Comparison of ENCODE assay signal across 30 mouse cellular contexts in the genomic region with DNA sequence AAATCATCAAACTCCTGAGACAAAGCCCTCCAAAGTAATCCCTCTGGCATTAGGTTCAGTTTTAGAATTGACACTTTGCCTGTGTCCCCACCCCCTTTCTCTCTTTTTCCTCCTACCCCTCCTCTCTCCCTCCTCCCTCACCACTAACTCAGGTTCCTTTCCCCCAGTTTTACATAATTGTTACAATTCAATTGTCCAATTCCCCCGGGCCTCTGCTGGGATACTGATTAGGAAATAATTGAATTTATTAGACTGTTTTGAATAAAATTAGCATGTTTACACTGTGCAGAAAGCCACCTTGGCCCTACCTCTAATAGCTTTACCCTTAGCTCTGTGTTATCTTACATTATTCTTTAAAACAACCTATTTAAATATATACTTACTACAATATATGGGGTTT. TPM values are rescaled to one million over a fixed set of nuclear protein-coding genes. Genes with fewer than 3 reads are reported as not detected.
A peak's percentile ranks its signal among the peaks of the same experiment; 100 is the strongest.
DNase-seq lines count a peak whose midpoint lies in the region; ATAC-seq lines count a peak whose summit lies in the region.
"Had no signal": no experiment of that assay in that cellular context is flagged by ENCODE, and none has a peak within 500 bp of the region (broad histone marks: within the 10 kb centered on the region; RNA-seq: fewer than 3 reads in every experiment).

No protein-coding gene starts in this region.

- no peak overlapping the region for H3K9ac ChIP-seq in hindbrain, embryonic 11.5 days (ENCODE audit: low read depth, low read length)
- H3K9ac ChIP-seq in hindbrain, embryonic 16.5 days (ENCODE audit: low read depth, low read length), result no peak overlapping the region
- no peak overlapping the region for H3K9ac ChIP-seq in midbrain, embryonic 11.5 days (ENCODE audit: low read length)
- no peak overlapping the region for H3K9ac ChIP-seq in midbrain, embryonic 15.5 days
- H3K9ac ChIP-seq in hindbrain, embryonic 14.5 days, result no peak overlapping the region
- no peak overlapping the region for H3K9ac ChIP-seq in forebrain, embryonic 12.5 days
- H3K9ac ChIP-seq: embryonic facial prominence, embryonic 13.5 days; forebrain, embryonic 13.5 days; heart, embryonic 13.5 days had no signal

- no peaks in the 10 kb centered on the region for H3K9me3 ChIP-seq in hindbrain, embryonic 11.5 days (ENCODE audit: control insufficient read depth, low read length)
- no peaks in the 10 kb centered on the region for H3K9me3 ChIP-seq in hindbrain, embryonic 16.5 days (ENCODE audit: control insufficient read depth, low read length)
- H3K9me3 ChIP-seq in midbrain, embryonic 11.5 days (ENCODE audit: control insufficient read depth, low read length), result no peaks in the 10 kb centered on the region
- H3K9me3 ChIP-seq in midbrain, embryonic 15.5 days, result no peaks in the 10 kb centered on the region
- no peaks in the 10 kb centered on the region for H3K9me3 ChIP-seq in hindbrain, embryonic 14.5 days (ENCODE audit: control insufficient read depth, low read length)
- H3K9me3 ChIP-seq in forebrain, embryonic 12.5 days, result no peaks in the 10 kb centered on the region
- H3K9me3 ChIP-seq: embryonic facial prominence, embryonic 10.5 days; embryonic facial prominence, embryonic 13.5 days; forebrain, embryonic 13.5 days; G1E; heart, embryonic 10.5 days; heart, embryonic 13.5 days had no signal

- peak; percentile 36 for DNase-seq in hindbrain, embryonic 11.5 days (ENCODE audit: low spot score)
- DNase-seq in midbrain, embryonic 11.5 days (ENCODE audit: low spot score, missing footprints), result peak; percentile 79
- peak; percentile 89 for DNase-seq in MN1 (ENCODE audit: low spot score)
- no peak for DNase-seq in hindbrain, embryonic 14.5 days (ENCODE audit: low spot score)
- DNase-seq: adrenal gland, adult 2 months; adrenal gland, postnatal 36 days; B cell, adult 2 months; cerebellum, adult 11 months; cerebellum, adult 2 months; cerebellum, adult 9-11 months; cerebellum, postnatal 36 days; embryo, embryonic 11 days; gastrocnemius, postnatal 10 days; gastrocnemius, postnatal 36 days; heart, adult 2 months; heart, postnatal 14 days; heart, postnatal 4 days had no signal

- H3K4me3 ChIP-seq in hindbrain, embryonic 11.5 days (ENCODE audit: low read depth, low read length), result no peak overlapping the region
- no peak overlapping the region for H3K4me3 ChIP-seq in hindbrain, embryonic 16.5 days (ENCODE audit: low read length)
- H3K4me3 ChIP-seq in midbrain, embryonic 11.5 days (ENCODE audit: low read depth, low read length), result no peak overlapping the region
- H3K4me3 ChIP-seq in midbrain, embryonic 15.5 days, result no peak overlapping the region
- H3K4me3 ChIP-seq in hindbrain, embryonic 14.5 days (replicated peaks; ENCODE audit: low read length), result no peak overlapping the region
- H3K4me3 ChIP-seq in forebrain, embryonic 12.5 days (replicated peaks), result no peak overlapping the region
- H3K4me3 ChIP-seq: embryonic facial prominence, embryonic 10.5 days; embryonic facial prominence, embryonic 13.5 days; erythroblast, embryonic 14.5 days; forebrain, embryonic 13.5 days; heart, adult 2 months; heart, embryonic 10.5 days; heart, embryonic 13.5 days had no signal

- ATAC-seq in hindbrain, embryonic 11.5 days (ENCODE audit: low FRiP score), result no peak
- ATAC-seq in hindbrain, embryonic 16.5 days, result no peak
- ATAC-seq in midbrain, embryonic 11.5 days (ENCODE audit: low FRiP score), result no peak
- ATAC-seq in midbrain, embryonic 15.5 days (replicated peaks), result no peak
- no peak for ATAC-seq in hindbrain, embryonic 14.5 days (ENCODE audit: low FRiP score)
- ATAC-seq in forebrain, embryonic 12.5 days (ENCODE audit: low FRiP score), result no peak
- ATAC-seq: forebrain, embryonic 13.5 days; forebrain, embryonic 16.5 days; intestine, postnatal 0 days had no signal

- H3K27ac ChIP-seq in hindbrain, embryonic 11.5 days (ENCODE audit: low read depth, low read length), result no peak overlapping the region
- no peak overlapping the region for H3K27ac ChIP-seq in hindbrain, embryonic 16.5 days (ENCODE audit: low read depth, low read length)
- H3K27ac ChIP-seq in midbrain, embryonic 11.5 days (ENCODE audit: low read depth, low read length), result no peak overlapping the region
- no peak overlapping the region for H3K27ac ChIP-seq in midbrain, embryonic 15.5 days
- 0 out of 2 replicates have a peak overlapping the region, but pooled peaks have one; percentile 20 for H3K27ac ChIP-seq in hindbrain, embryonic 14.5 days
- H3K27ac ChIP-seq in forebrain, embryonic 12.5 days, result no peak overlapping the region
- H3K27ac ChIP-seq: embryonic facial prominence, embryonic 10.5 days; embryonic facial prominence, embryonic 13.5 days; forebrain, embryonic 13.5 days; heart, adult 2 months; heart, embryonic 10.5 days; heart, embryonic 13.5 days had no signal

- H3K4me1 ChIP-seq in hindbrain, embryonic 11.5 days (replicated peaks; ENCODE audit: control insufficient read depth, insufficient read depth, low read length), result no peaks in the 10 kb centered on the region; the same call in 1 of the 2 replicates
- H3K4me1 ChIP-seq in hindbrain, embryonic 16.5 days (ENCODE audit: control insufficient read depth, insufficient read depth, low read depth, low read length), result peaks cover 9% of the 10 kb centered on the region
- 0 out of 2 replicates have a peak, but pooled peaks cover 5% of the 10 kb centered on the region for H3K4me1 ChIP-seq in midbrain, embryonic 11.5 days (ENCODE audit: control insufficient read depth, insufficient read depth, low read length)
- H3K4me1 ChIP-seq in midbrain, embryonic 15.5 days, result peaks cover 24% of the 10 kb centered on the region
- peaks cover 18% of the 10 kb centered on the region for H3K4me1 ChIP-seq in hindbrain, embryonic 14.5 days (replicated peaks; ENCODE audit: control insufficient read depth, insufficient read depth, low read length)
- H3K4me1 ChIP-seq in forebrain, embryonic 12.5 days, result peaks cover 12% of the 10 kb centered on the region

- 84% methylated on average over 1 of the region's 1 CpGs for WGBS in hindbrain, embryonic 11.5 days
- 75% methylated on average over 1 of the region's 1 CpGs for WGBS in hindbrain, embryonic 16.5 days
- 79% methylated on average over 1 of the region's 1 CpGs for WGBS in midbrain, embryonic 11.5 days
- WGBS in midbrain, embryonic 15.5 days, result 70% methylated on average over 1 of the region's 1 CpGs
- WGBS in hindbrain, embryonic 14.5 days, result 69% methylated on average over 1 of the region's 1 CpGs
- 42% methylated on average over 1 of the region's 1 CpGs for WGBS in forebrain, embryonic 12.5 days

- no peaks in the 10 kb centered on the region for H3K36me3 ChIP-seq in hindbrain, embryonic 11.5 days (ENCODE audit: control insufficient read depth, insufficient read depth, low read length)
- H3K36me3 ChIP-seq in hindbrain, embryonic 16.5 days (ENCODE audit: control insufficient read depth, insufficient read depth, low read length), result peaks cover under 1% of the 10 kb centered on the region; the same call in 1 of the 2 replicates
- no peaks in the 10 kb centered on the region for H3K36me3 ChIP-seq in midbrain, embryonic 11.5 days (ENCODE audit: control insufficient read depth, insufficient read depth, low read length)
- peaks cover 3% of the 10 kb centered on the region; the same call in 1 of the 2 replicates for H3K36me3 ChIP-seq in midbrain, embryonic 15.5 days (replicated peaks)
- H3K36me3 ChIP-seq in hindbrain, embryonic 14.5 days (replicated peaks; ENCODE audit: control insufficient read depth, insufficient read depth), result peaks cover 7% of the 10 kb centered on the region
- H3K36me3 ChIP-seq in forebrain, embryonic 12.5 days (replicated peaks), result peaks cover 9% of the 10 kb centered on the region

- H3K27me3 ChIP-seq in hindbrain, embryonic 11.5 days (ENCODE audit: control insufficient read depth, insufficient read depth, low read length), result no peaks in the 10 kb centered on the region
- H3K27me3 ChIP-seq in hindbrain, embryonic 16.5 days (replicated peaks; ENCODE audit: control insufficient read depth, insufficient read depth, low read length), result no peaks in the 10 kb centered on the region
- H3K27me3 ChIP-seq in midbrain, embryonic 11.5 days (ENCODE audit: control insufficient read depth, insufficient read depth, low read length), result no peaks in the 10 kb centered on the region
- H3K27me3 ChIP-seq in midbrain, embryonic 15.5 days (replicated peaks), result no peaks in the 10 kb centered on the region
- no peaks in the 10 kb centered on the region for H3K27me3 ChIP-seq in hindbrain, embryonic 14.5 days (ENCODE audit: control insufficient read depth, insufficient read depth, low read length)
- peaks cover 4% of the 10 kb centered on the region; the same call in 1 of the 2 replicates for H3K27me3 ChIP-seq in forebrain, embryonic 12.5 days
- H3K27me3 ChIP-seq: CH12.LX; embryonic facial prominence, embryonic 13.5 days; forebrain, embryonic 13.5 days; heart, embryonic 13.5 days had no signal

- no peak overlapping the region for H3K4me2 ChIP-seq in hindbrain, embryonic 11.5 days (replicated peaks; ENCODE audit: low read depth, low read length)
- H3K4me2 ChIP-seq in hindbrain, embryonic 16.5 days (ENCODE audit: low read length), result no peak overlapping the region
- H3K4me2 ChIP-seq in midbrain, embryonic 11.5 days, result no peak overlapping the region
- no peak overlapping the region for H3K4me2 ChIP-seq in midbrain, embryonic 15.5 days
- H3K4me2 ChIP-seq in hindbrain, embryonic 14.5 days (replicated peaks), result no peak overlapping the region
- no peak overlapping the region for H3K4me2 ChIP-seq in forebrain, embryonic 12.5 days
- H3K4me2 ChIP-seq: embryonic facial prominence, embryonic 13.5 days; forebrain, embryonic 13.5 days; heart, embryonic 13.5 days had no signal

RNA-seq across cellular contexts. Expression of a gene that starts 5.1 kb away (rescaled TPM):
- polyA plus RNA-seq in hindbrain, embryonic 11.5 days (2014; fragmentation: Nextera tagmentation; extraction: Ambion mirVana), result 33.4 and 34.0 TPM in 2 replicates
- polyA plus RNA-seq in hindbrain, embryonic 16.5 days (2015; fragmentation: Nextera tagmentation; extraction: Ambion mirVana), result 38.1 and 41.2 TPM in 2 replicates
- polyA plus RNA-seq in midbrain, embryonic 11.5 days (2014; fragmentation: Nextera tagmentation; extraction: Ambion mirVana), result 35.4 and 39.4 TPM in 2 replicates
- 42.2 and 45.3 TPM in 2 replicates for polyA plus RNA-seq in midbrain, embryonic 15.5 days (2015; fragmentation: Nextera tagmentation; extraction: Ambion mirVana)
- polyA plus RNA-seq in hindbrain, embryonic 14.5 days (2014; fragmentation: Nextera tagmentation; extraction: Ambion mirVana), result 29.5 and 30.9 TPM in 2 replicates
- 43.2 and 45.6 TPM in 2 replicates for polyA plus RNA-seq in forebrain, embryonic 12.5 days (2016; fragmentation: Nextera tagmentation; extraction: Ambion mirVana)

RNA-seq across cellular contexts. Expression of a gene that starts 5.2 kb away (rescaled TPM):
- polyA plus RNA-seq in hindbrain, embryonic 11.5 days (2014; fragmentation: Nextera tagmentation; extraction: Ambion mirVana), result 253 TPM in 2 replicates
- 431 and 478 TPM in 2 replicates for polyA plus RNA-seq in hindbrain, embryonic 16.5 days (2015; fragmentation: Nextera tagmentation; extraction: Ambion mirVana)
- polyA plus RNA-seq in midbrain, embryonic 11.5 days (2014; fragmentation: Nextera tagmentation; extraction: Ambion mirVana), result 239 and 249 TPM in 2 replicates
- polyA plus RNA-seq in midbrain, embryonic 15.5 days (2015; fragmentation: Nextera tagmentation; extraction: Ambion mirVana), result 426 and 433 TPM in 2 replicates
- 441 and 514 TPM in 2 replicates for polyA plus RNA-seq in hindbrain, embryonic 14.5 days (2014; fragmentation: Nextera tagmentation; extraction: Ambion mirVana)
- 248 TPM in 2 replicates for polyA plus RNA-seq in forebrain, embryonic 12.5 days (2016; fragmentation: Nextera tagmentation; extraction: Ambion mirVana)

RNA-seq across cellular contexts. Expression of a gene that starts 49.8 kb away (rescaled TPM):
- polyA plus RNA-seq in hindbrain, embryonic 11.5 days (2014; fragmentation: Nextera tagmentation; extraction: Ambion mirVana), result 29.0 and 36.1 TPM in 2 replicates
- polyA plus RNA-seq in hindbrain, embryonic 16.5 days (2015; fragmentation: Nextera tagmentation; extraction: Ambion mirVana), result 33.0 and 35.1 TPM in 2 replicates
- polyA plus RNA-seq in midbrain, embryonic 11.5 days (2014; fragmentation: Nextera tagmentation; extraction: Ambion mirVana), result 22.4 and 22.7 TPM in 2 replicates
- polyA plus RNA-seq in midbrain, embryonic 15.5 days (2015; fragmentation: Nextera tagmentation; extraction: Ambion mirVana), result 21.0 and 21.6 TPM in 2 replicates
- polyA plus RNA-seq in hindbrain, embryonic 14.5 days (2014; fragmentation: Nextera tagmentation; extraction: Ambion mirVana), result 47.3 and 47.5 TPM in 2 replicates
- polyA plus RNA-seq in forebrain, embryonic 12.5 days (2016; fragmentation: Nextera tagmentation; extraction: Ambion mirVana), result 30.6 and 31.3 TPM in 2 replicates
